Mouse (Mus musculus) lung, embryonic 14.5 days (tissue): Measurements from ENCODE around the gene Igfbp6. TPM values are rescaled to one million over a fixed set of nuclear protein-coding genes. Genes with fewer than 3 reads are reported as not detected.

Source experiments
- ATAC-seq: fragments of 200-750 bp; cut with Nextera tagmentation; 2 replicates; pipeline ENCODE4 v1.8.0; 2017; ENCODE audit warnings: mild to moderate bottlenecking, moderate TSS enrichment, moderate library complexity; ENCODE audit not compliant: insufficient read depth
- DNase-seq: peaks from one replicate; pipeline ENCODE4 v3.0.0-alpha.2; 2015
- H3K27ac ChIP-seq: fragments of 300-500 bp; sonication (generic); 2 replicates; pipeline ENCODE4 v1.5.1; 2014; ENCODE audit warnings: low read depth, mild to moderate bottlenecking, moderate library complexity
- H3K27me3 ChIP-seq: fragments of 300-500 bp; sonication (generic); 2 replicates; pipeline ENCODE4 v1.6.1; 2014; ENCODE audit warnings: low read length, control low read depth; ENCODE audit not compliant: insufficient read depth
- H3K36me3 ChIP-seq: fragments of 300-500 bp; sonication (generic); 2 replicates; pipeline ENCODE4 v1.6.1; 2014; ENCODE audit warnings: control low read depth; ENCODE audit not compliant: insufficient read depth
- H3K4me1 ChIP-seq: fragments of 300-500 bp; sonication (generic); 2 replicates; pipeline ENCODE4 v1.6.1; 2014; ENCODE audit warnings: antibody characterized with exemption, control low read depth; ENCODE audit not compliant: insufficient read depth
- H3K4me2 ChIP-seq: fragments of 300-500 bp; sonication (generic); 2 replicates; pipeline ENCODE4 v1.6.1; 2014; ENCODE audit warnings: mild to moderate bottlenecking
- H3K4me3 ChIP-seq: fragments of 300-500 bp; sonication (generic); 2 replicates; pipeline ENCODE4 v1.5.1; 2014; ENCODE audit warnings: low read depth, low read length
- H3K9ac ChIP-seq: fragments of 300-500 bp; sonication (generic); 2 replicates; pipeline ENCODE4 v1.6.1; 2014
- H3K9me3 ChIP-seq: fragments of 300-500 bp; sonication (generic); 2 replicates; pipeline ENCODE4 v1.6.1; 2016; ENCODE audit warnings: low read depth, low read length, control low read depth
- CTCF ChIP-seq: IDR thresholded peaks from 2 replicates; pipeline ENCODE4 v1.5.1; 2016; ENCODE audit warnings: antibody characterized with exemption, low read depth
- WGBS: fragments of 180-500 bp; shearing (Covaris S2); extraction: QIAGEN DNeasy Blood & Tissue Kit; methylation state at CpG from one replicate; pipeline ENCODE4 v1.1.7; 2014; 5-methylcytosine and 5-hydroxymethylcytosine counted together
- polyA plus RNA-seq: library from polyadenylated mRNA; unstranded; fragments of >200 nt; fragmentation: Nextera tagmentation; extraction: Ambion mirVana; gene quantifications from 2 replicates; pipeline ENCODE4 v1.2.1, GENCODE M21; 2014

Gene Igfbp6
- polyA plus RNA-seq, 1 experiment from 2014 or later = 6.8 TPM

- Histone ChIP-seq H3K9me3 (no peaks in the 10 kb centered on the region), H3K27ac (peak overlapping the region; percentile 46; the same call in 1 of the 2 replicates), H3K36me3 (peaks cover 89% of the 10 kb centered on the region), H3K4me1 (peaks cover 21% of the 10 kb centered on the region), H3K27me3 (no peaks in the 10 kb centered on the region), H3K4me3 (no peak overlapping the region), H3K9ac (no peak overlapping the region), H3K4me2 (no peak overlapping the region)
- WGBS = 43% methylated on average over 18 of the region's 18 CpGs
- ATAC-seq (peak; percentile 32; the same call in 1 of the 2 replicates), DNase-seq (peak; percentile 94)
- peak; percentile 84 for TF ChIP-seq CTCF
These were observed 35.3 kb upstream of the Igfbp6 start for GRCm38 (mm10) chr15:102108651-102109525.

GRCm38 (mm10) chr15:102110271-102110670, 33.9 kb upstream of the Igfbp6 start:
- Histone ChIP-seq H3K27me3 (no peaks in the 10 kb centered on the region), H3K4me2 (no peak overlapping the region), H3K9me3 (no peaks in the 10 kb centered on the region), H3K27ac (no peak overlapping the region), H3K4me3 (no peak overlapping the region), H3K9ac (no peak overlapping the region), H3K36me3 (peaks cover 99% of the 10 kb centered on the region), H3K4me1 (peaks cover 12% of the 10 kb centered on the region)
- DNase-seq (no peak), ATAC-seq (no peak)
- no peak for TF ChIP-seq CTCF
- WGBS = 89% methylated on average over 7 of the region's 7 CpGs

- no peaks in the 10 kb centered on the region for H3K27me3 ChIP-seq
- DNase-seq = no peak
- no peak for ATAC-seq
- no peak for TF ChIP-seq CTCF
- no peaks in the 10 kb centered on the region for H3K9me3 ChIP-seq
- H3K4me3 ChIP-seq = no peak overlapping the region
- no peak overlapping the region for H3K27ac ChIP-seq
- no peak overlapping the region for H3K9ac ChIP-seq
- H3K4me2 ChIP-seq = no peak overlapping the region
- WGBS = 72% methylated on average over 29 of the region's 29 CpGs
- H3K36me3 ChIP-seq = peaks cover 100% of the 10 kb centered on the region
- H3K4me1 ChIP-seq = peaks cover 7% of the 10 kb centered on the region
These were observed 33.3 kb upstream of the Igfbp6 start for GRCm38 (mm10) chr15:102110701-102111494.

- WGBS = 81% methylated on average over 11 of the region's 11 CpGs
- Histone ChIP-seq H3K27ac (no peak overlapping the region), H3K9me3 (no peaks in the 10 kb centered on the region), H3K4me2 (no peak overlapping the region), H3K36me3 (peaks cover 100% of the 10 kb centered on the region), H3K27me3 (no peaks in the 10 kb centered on the region), H3K4me3 (no peak overlapping the region), H3K9ac (no peak overlapping the region), H3K4me1 (peaks cover 1% of the 10 kb centered on the region; the same call in 1 of the 2 replicates)
- ATAC-seq = no peak
- TF ChIP-seq CTCF = no peak
- DNase-seq = no peak
These were observed 32.7 kb upstream of the Igfbp6 start for GRCm38 (mm10) chr15:102111495-102111829.

- H3K27ac ChIP-seq = no peak overlapping the region
- ATAC-seq (no peak), DNase-seq (no peak)
- no peak overlapping the region for H3K4me2 ChIP-seq
- peaks cover 100% of the 10 kb centered on the region for H3K36me3 ChIP-seq
- no peak overlapping the region for H3K9ac ChIP-seq
- no peak overlapping the region for H3K4me3 ChIP-seq
- WGBS = 82% methylated on average over 6 of the region's 6 CpGs
- H3K4me1 ChIP-seq = no peaks in the 10 kb centered on the region
- TF ChIP-seq CTCF = no peak
- H3K9me3 ChIP-seq = no peaks in the 10 kb centered on the region
- H3K27me3 ChIP-seq = no peaks in the 10 kb centered on the region
These were observed 32.0 kb upstream of the Igfbp6 start for GRCm38 (mm10) chr15:102112181-102112580.

- H3K9me3 ChIP-seq = no peaks in the 10 kb centered on the region
- no peak for TF ChIP-seq CTCF
- H3K4me3 ChIP-seq = no peak overlapping the region
- 81% methylated on average over 8 of the region's 8 CpGs for WGBS
- no peak overlapping the region for H3K27ac ChIP-seq
- H3K4me1 ChIP-seq = no peaks in the 10 kb centered on the region
- H3K27me3 ChIP-seq = no peaks in the 10 kb centered on the region
- no peak overlapping the region for H3K4me2 ChIP-seq
- peaks cover 100% of the 10 kb centered on the region for H3K36me3 ChIP-seq
- DNase-seq (no peak), ATAC-seq (no peak)
- no peak overlapping the region for H3K9ac ChIP-seq
These were observed 31.3 kb upstream of the Igfbp6 start for GRCm38 (mm10) chr15:102112827-102113226.

GRCm38 (mm10) chr15:102113674-102114073, 30.5 kb upstream of the Igfbp6 start:
- Histone ChIP-seq H3K27me3 (no peaks in the 10 kb centered on the region), H3K4me3 (no peak overlapping the region), H3K27ac (no peak overlapping the region), H3K36me3 (peaks cover 98% of the 10 kb centered on the region), H3K4me2 (no peak overlapping the region), H3K9me3 (no peaks in the 10 kb centered on the region), H3K4me1 (no peaks in the 10 kb centered on the region), H3K9ac (no peak overlapping the region)
- TF ChIP-seq CTCF = no peak
- WGBS = 83% methylated on average over 4 of the region's 4 CpGs
- DNase-seq (no peak), ATAC-seq (no peak)
